Mouse (Mus musculus): ENCODE results near the gene Slc16a14. TPM values are rescaled to one million over a fixed set of nuclear protein-coding genes. Genes with fewer than 3 reads are reported as not detected.

Gene Slc16a14
- polyA plus RNA-seq (2014; fragmentation: Illumina TruSeq; extraction: RNeasy Lipid Tissue Mini Kit (QIAGEN cat#74804); ENCODE audit: low read depth, low replicate concordance): 1.4 TPM

DNA sequence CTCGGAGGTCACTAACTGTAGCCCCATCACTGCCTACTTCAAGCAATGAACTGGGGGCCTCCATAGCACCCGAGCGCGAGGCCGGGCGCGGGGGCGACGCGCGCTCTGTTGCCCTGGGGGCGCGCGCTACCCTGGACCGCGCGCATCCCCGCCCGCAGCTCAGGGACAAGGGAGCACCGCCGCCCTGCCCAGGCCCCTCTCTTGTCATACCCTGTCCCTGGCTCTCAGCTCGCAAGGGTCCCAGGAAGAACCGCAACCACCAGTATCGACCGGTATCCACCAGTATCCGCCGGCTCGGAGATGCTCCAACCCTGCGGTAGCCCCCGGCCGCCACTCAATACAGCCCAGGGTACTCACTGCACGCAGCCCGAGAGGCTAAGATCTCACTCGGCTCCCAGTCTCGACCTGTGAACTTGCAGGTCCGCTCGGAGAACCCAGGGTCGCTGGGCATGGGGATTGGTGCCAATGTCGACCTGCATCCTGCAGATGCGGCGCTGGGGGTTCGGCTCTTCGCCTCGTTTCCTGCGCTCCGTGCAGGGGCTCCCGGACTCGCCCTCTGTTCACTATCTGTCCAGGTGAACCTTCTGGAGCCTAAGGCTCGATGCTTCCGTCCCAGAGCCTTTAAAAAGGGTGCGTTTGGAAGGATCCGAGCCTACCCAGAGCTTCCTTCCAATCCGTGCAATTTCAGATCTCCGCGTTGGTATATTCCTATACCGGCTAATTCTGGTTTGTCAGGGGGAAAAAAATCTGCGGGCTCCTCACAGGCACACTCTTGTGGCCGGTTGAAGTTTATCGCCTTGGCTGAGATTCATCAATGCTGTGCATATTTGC, at the start of gene Slc16a14:
TSS of gene Slc16a14 (minus strand) at position 632 of the 831 bp plus-strand sequence.

Other genes with a start within 250 kb of the Slc16a14 start
- 0.42 TPM for gene Dner, start 238.9 kb downstream of the Slc16a14 start, polyA plus RNA-seq (2014; fragmentation: Illumina TruSeq; extraction: RNeasy Lipid Tissue Mini Kit (QIAGEN cat#74804); ENCODE audit: low read depth, low replicate concordance)
- gene Fbxo36, start 95.3 kb downstream of the Slc16a14 start, polyA plus RNA-seq (2014; fragmentation: Illumina TruSeq; extraction: RNeasy Lipid Tissue Mini Kit (QIAGEN cat#74804); ENCODE audit: low read depth, low replicate concordance): 134 TPM
- gene Trip12, start 94.6 kb downstream of the Slc16a14 start, polyA plus RNA-seq (2014; fragmentation: Illumina TruSeq; extraction: RNeasy Lipid Tissue Mini Kit (QIAGEN cat#74804); ENCODE audit: low read depth, low replicate concordance): 1,193 TPM
- not detected for gene Gm10553, start 165.0 kb upstream of the Slc16a14 start, polyA plus RNA-seq (2014; fragmentation: Illumina TruSeq; extraction: RNeasy Lipid Tissue Mini Kit (QIAGEN cat#74804); ENCODE audit: low read depth, low replicate concordance)
- 0.49 TPM for gene A530032D15Rik, start 174.7 kb upstream of the Slc16a14 start, polyA plus RNA-seq (2014; fragmentation: Illumina TruSeq; extraction: RNeasy Lipid Tissue Mini Kit (QIAGEN cat#74804); ENCODE audit: low read depth, low replicate concordance)

Data from testis, adult 10 weeks (tissue).